ENCODE assay signal across 10 mouse cellular contexts in genomic region chr5:151054100-151054742, GRCm38 (mm10).
A peak's percentile ranks its signal among the peaks of the same experiment; 100 is the strongest.
DNase-seq lines count a peak whose midpoint lies in the region; ATAC-seq and TF ChIP-seq lines count a peak whose summit lies in the region.
"Had no signal": no experiment of that assay in that cellular context is flagged by ENCODE, and none has a peak within 500 bp of the region (broad histone marks: within the 10 kb centered on the region; RNA-seq: fewer than 3 reads in every experiment).

No protein-coding gene starts in this region.

- H3K4me2 ChIP-seq in lung, embryonic 15.5 days: peak overlapping the region; percentile 13; the same call in 1 of the 2 replicates
- no peak overlapping the region for H3K4me2 ChIP-seq in forebrain, embryonic 16.5 days (ENCODE audit: low read length)
- no peak overlapping the region for H3K4me2 ChIP-seq in stomach, embryonic 14.5 days (replicated peaks; ENCODE audit: low read depth, low read length)

- no peak for TF ChIP-seq POLR2A in lung, adult 2 months (IDR thresholded peaks at IDR 0.05; ENCODE audit: borderline replicate concordance, extremely low read depth, low read depth, low read length)

- no peak overlapping the region for H3K4me3 ChIP-seq in gastrocnemius, adult 2 months
- H3K4me3 ChIP-seq in lung, embryonic 15.5 days: no peak overlapping the region
- H3K4me3 ChIP-seq in lung, adult 2 months (replicated peaks; ENCODE audit: extremely low read depth, low read depth, low read length): no peak overlapping the region
- H3K4me3 ChIP-seq in forebrain, embryonic 16.5 days (replicated peaks; ENCODE audit: low read length): no peak overlapping the region
- H3K4me3 ChIP-seq in stomach, embryonic 14.5 days (ENCODE audit: low read depth, low read length): no peak overlapping the region

- DNase-seq in gastrocnemius, adult 2 months: no peak
- no peak for DNase-seq in gastrocnemius, postnatal 25 days
- DNase-seq in lung, adult 2 months: no peak
- no peak for DNase-seq in spleen, postnatal 36 days (ENCODE audit: low spot score in 2 of 2)
- DNase-seq in thymus, postnatal 25 days: no peak
- DNase-seq: right cerebral cortex, postnatal 4 days had no signal

- H3K9me3 ChIP-seq in lung, embryonic 15.5 days: no peaks in the 10 kb centered on the region
- H3K9me3 ChIP-seq in forebrain, embryonic 16.5 days (ENCODE audit: control insufficient read depth, low read length): 0 out of 2 replicates have a peak, but pooled peaks cover 2% of the 10 kb centered on the region
- peaks cover 4% of the 10 kb centered on the region; the same call in 1 of the 2 replicates for H3K9me3 ChIP-seq in stomach, embryonic 14.5 days (ENCODE audit: control insufficient read depth, low read depth, low read length)

- peak; percentile 63 for ATAC-seq in lung, embryonic 15.5 days (ENCODE audit: borderline replicate concordance, extremely low read depth, low FRiP score, low TSS enrichment)
- 0 out of 2 replicates have a peak, but pooled peaks have one; percentile 38 for ATAC-seq in forebrain, embryonic 16.5 days
- ATAC-seq in stomach, embryonic 14.5 days (ENCODE audit: insufficient number of reproducible peaks, insufficient read depth, low FRiP score, low read depth): 0 out of 2 replicates have a peak, but pooled peaks have one; percentile 33
- ATAC-seq: activated CD4-positive, CD25-positive, alpha-beta regulatory T cell, adult 4 months had no signal

- intact Hi-C loops in gastrocnemius, adult 2 months (cut with DNase I): no loop called here

- H3K9ac ChIP-seq in lung, embryonic 15.5 days: no peak overlapping the region
- H3K9ac ChIP-seq in forebrain, embryonic 16.5 days (replicated peaks; ENCODE audit: low read depth, low read length): no peak overlapping the region
- no peak overlapping the region for H3K9ac ChIP-seq in stomach, embryonic 14.5 days (replicated peaks; ENCODE audit: low read depth, low read length)

- WGBS in lung, embryonic 15.5 days: 17% methylated on average over 7 of the region's 7 CpGs
- WGBS in lung, adult 2 months: 12% methylated on average over 7 of the region's 7 CpGs
- WGBS in forebrain, embryonic 16.5 days: 26% methylated on average over 7 of the region's 7 CpGs
- 10% methylated on average over 7 of the region's 7 CpGs for WGBS in stomach, embryonic 14.5 days

- no peak for TF ChIP-seq CTCF in gastrocnemius, adult 2 months (IDR thresholded peaks at IDR 0.05)
- no peak for TF ChIP-seq CTCF in lung, adult 2 months (IDR thresholded peaks at IDR 0.05; ENCODE audit: insufficient read depth, low read length)

- no peaks in the 10 kb centered on the region for H3K27me3 ChIP-seq in lung, embryonic 15.5 days
- no peaks in the 10 kb centered on the region for H3K27me3 ChIP-seq in forebrain, embryonic 16.5 days (replicated peaks; ENCODE audit: control insufficient read depth, insufficient read depth, low read length)
- H3K27me3 ChIP-seq in stomach, embryonic 14.5 days (ENCODE audit: control insufficient read depth, insufficient read depth, low read length): no peaks in the 10 kb centered on the region

- peaks cover 51% of the 10 kb centered on the region for H3K4me1 ChIP-seq in lung, embryonic 15.5 days
- H3K4me1 ChIP-seq in lung, adult 2 months (ENCODE audit: control insufficient read depth, insufficient read depth, low read length): peaks cover 33% of the 10 kb centered on the region
- H3K4me1 ChIP-seq in forebrain, embryonic 16.5 days (replicated peaks; ENCODE audit: control insufficient read depth, insufficient read depth, low read length): no peaks in the 10 kb centered on the region; the same call in 1 of the 2 replicates
- H3K4me1 ChIP-seq in stomach, embryonic 14.5 days (ENCODE audit: control insufficient read depth, insufficient read depth, low read length): peaks cover 20% of the 10 kb centered on the region

- H3K27ac ChIP-seq in gastrocnemius, adult 2 months: peak overlapping the region; percentile 63
- peak overlapping the region; percentile 91 for H3K27ac ChIP-seq in lung, embryonic 15.5 days
- no peak overlapping the region for H3K27ac ChIP-seq in forebrain, embryonic 16.5 days (ENCODE audit: low read length)
- H3K27ac ChIP-seq in stomach, embryonic 14.5 days (ENCODE audit: low read length): peak overlapping the region; percentile 52; the same call in 1 of the 2 replicates

- H3K36me3 ChIP-seq in lung, embryonic 15.5 days: peaks cover 31% of the 10 kb centered on the region
- H3K36me3 ChIP-seq in forebrain, embryonic 16.5 days (ENCODE audit: control insufficient read depth, insufficient read depth): no peaks in the 10 kb centered on the region
- peaks cover 27% of the 10 kb centered on the region for H3K36me3 ChIP-seq in stomach, embryonic 14.5 days (ENCODE audit: control insufficient read depth, insufficient read depth, low read length)
